Mouse (Mus musculus) lung, postnatal 0 days (tissue): ENCODE data around the gene Pdap1. TPM values are rescaled to one million over a fixed set of nuclear protein-coding genes. Genes with fewer than 3 reads are reported as not detected.
"Not testable (repeated sequence)": the region's sequence is repeated elsewhere in the genome, so short reads cannot be mapped to it uniquely, and the experiment has no call there.

Experiments used
- ATAC-seq: fragments of 200-750 bp; cut with Nextera tagmentation; 2 replicates; pipeline ENCODE4 v1.8.0; 2017; ENCODE audit warnings: moderate library complexity
- DNase-seq: peaks from one replicate; pipeline ENCODE4 v3.0.0-alpha.2; 2016; ENCODE audit warnings: low spot score
- H3K27ac ChIP-seq: fragments of 300-500 bp; sonication (generic); 2 replicates; pipeline ENCODE4 v1.5.1; 2014; ENCODE audit warnings: antibody characterized with exemption, mild to moderate bottlenecking, low read length, mixed read lengths
- H3K27me3 ChIP-seq: fragments of 300-500 bp; sonication (generic); replicated peaks from 2 replicates; pipeline ENCODE4 v1.6.1; 2014; ENCODE audit warnings: low read length, mixed read lengths; ENCODE audit not compliant: insufficient read depth
- H3K36me3 ChIP-seq: fragments of 300-500 bp; sonication (generic); 2 replicates; pipeline ENCODE4 v1.6.1; 2014; ENCODE audit warnings: low read length, mixed read lengths; ENCODE audit not compliant: insufficient read depth
- H3K4me1 ChIP-seq: fragments of 300-500 bp; sonication (generic); 2 replicates; pipeline ENCODE4 v1.6.1; 2014; ENCODE audit warnings: antibody characterized with exemption, low read depth, low read length, mixed read lengths; ENCODE audit not compliant: insufficient read depth
- H3K4me2 ChIP-seq: fragments of 300-500 bp; sonication (generic); replicated peaks from 2 replicates; pipeline ENCODE4 v1.6.1; 2014; ENCODE audit warnings: low read depth, mild to moderate bottlenecking, low read length, moderate library complexity, mixed read lengths
- H3K4me3 ChIP-seq: fragments of 300-500 bp; sonication (generic); 2 replicates; pipeline ENCODE4 v1.5.1; 2014; ENCODE audit warnings: low read depth, low read length
- H3K9ac ChIP-seq: fragments of 300-500 bp; sonication (generic); replicated peaks from 2 replicates; pipeline ENCODE4 v1.6.1; 2014; ENCODE audit warnings: low read depth, mild to moderate bottlenecking
- H3K9me3 ChIP-seq: fragments of 300-500 bp; sonication (generic); 2 replicates; pipeline ENCODE4 v1.6.1; 2016; ENCODE audit warnings: low read length, mixed read lengths
- CTCF ChIP-seq: IDR thresholded peaks from 2 replicates; pipeline ENCODE4 v1.5.1; 2016; ENCODE audit warnings: antibody characterized with exemption, mild to moderate bottlenecking
- EP300 ChIP-seq: IDR thresholded peaks from 2 replicates; pipeline ENCODE4 v1.6.1; 2016; ENCODE audit warnings: antibody characterized with exemption, mild to moderate bottlenecking, control low read depth
- WGBS: fragments of 180-500 bp; shearing (Covaris S2); extraction: QIAGEN DNeasy Blood & Tissue Kit; methylation state at CpG from one replicate; pipeline ENCODE4 v1.1.7; 2014; 5-methylcytosine and 5-hydroxymethylcytosine counted together
- polyA plus RNA-seq: library from polyadenylated mRNA; unstranded; fragments of >200 nt; fragmentation: Nextera tagmentation; extraction: Ambion mirVana; gene quantifications from 2 replicates; pipeline ENCODE4 v1.2.1, GENCODE M21; 2015

Pdap1 gene
- polyA plus RNA-seq, 1 experiment from 2014 or later = 47.9 TPM

GRCm38 (mm10) chr5:145112566-145112965 is 27.5 kb downstream of the Pdap1 start:
- ATAC-seq (no peak), DNase-seq (no peak)
- Histone ChIP-seq H3K4me3 (no peak overlapping the region), H3K36me3 (peaks cover 18% of the 10 kb centered on the region; the same call in 1 of the 2 replicates), H3K9me3 (no peaks in the 10 kb centered on the region), H3K4me2 (no peak overlapping the region), H3K9ac (no peak overlapping the region), H3K4me1 (no peaks in the 10 kb centered on the region; the same call in 1 of the 2 replicates), H3K27ac (no peak overlapping the region), H3K27me3 (no peaks in the 10 kb centered on the region)
- 81% methylated on average over 8 of the region's 8 CpGs for WGBS
- no peak for TF ChIP-seq CTCF
- no peak for TF ChIP-seq EP300

- Histone ChIP-seq H3K9me3 (no peaks in the 10 kb centered on the region), H3K4me3 (no peak overlapping the region), H3K36me3 (peaks cover 31% of the 10 kb centered on the region), H3K4me2 (no peak overlapping the region), H3K27ac (no peak overlapping the region), H3K9ac (no peak overlapping the region), H3K27me3 (no peaks in the 10 kb centered on the region), H3K4me1 (no peaks in the 10 kb centered on the region)
- no peak for DNase-seq
- WGBS = 84% methylated on average over 6 of the region's 6 CpGs
- no peak for ATAC-seq
- TF ChIP-seq CTCF (no peak), EP300 (no peak)
Observed at GRCm38 (mm10) chr5:145110401-145110800, 29.6 kb downstream of the Pdap1 start.

- no peaks in the 10 kb centered on the region for H3K4me1 ChIP-seq
- no peak for ATAC-seq
Observed at GRCm38 (mm10) chr5:145105694-145106275, 34.3 kb downstream of the Pdap1 start.

GRCm38 (mm10) chr5:145104328-145104727 is 35.7 kb downstream of the Pdap1 start:
- no peak overlapping the region for H3K4me3 ChIP-seq
- no peaks in the 10 kb centered on the region for H3K4me1 ChIP-seq
- no peak overlapping the region for H3K27ac ChIP-seq
- H3K27me3 ChIP-seq = no peaks in the 10 kb centered on the region
- no peak for TF ChIP-seq EP300
- no peak for TF ChIP-seq CTCF
- 67% methylated on average over 9 of the region's 9 CpGs for WGBS
- no peak overlapping the region for H3K9ac ChIP-seq
- H3K36me3 ChIP-seq = peaks cover 59% of the 10 kb centered on the region
- H3K9me3 ChIP-seq = no peaks in the 10 kb centered on the region
- no peak for DNase-seq
- ATAC-seq = no peak
- no peak overlapping the region for H3K4me2 ChIP-seq

More at GRCm38 (mm10) chr5:145105694-145106275, 34.3 kb downstream of the Pdap1 start:
- TF ChIP-seq CTCF = no peak
- TF ChIP-seq EP300 = no peak
- Histone ChIP-seq H3K4me3 (no peak overlapping the region), H3K27ac (no peak overlapping the region), H3K9me3 (no peaks in the 10 kb centered on the region), H3K27me3 (no peaks in the 10 kb centered on the region), H3K36me3 (peaks cover 50% of the 10 kb centered on the region), H3K9ac (no peak overlapping the region), H3K4me2 (no peak overlapping the region)
- DNase-seq = no peak
- WGBS = 81% methylated on average over 9 of the region's 9 CpGs

- WGBS = 78% methylated on average over 4 of the region's 4 CpGs
- Histone ChIP-seq H3K27me3 (no peaks in the 10 kb centered on the region), H3K4me3 (no peak overlapping the region), H3K36me3 (peaks cover 54% of the 10 kb centered on the region), H3K9ac (no peak overlapping the region), H3K4me1 (no peaks in the 10 kb centered on the region), H3K27ac (no peak overlapping the region), H3K9me3 (no peaks in the 10 kb centered on the region), H3K4me2 (no peak overlapping the region)
- ATAC-seq = no peak
- no peak for TF ChIP-seq EP300
- TF ChIP-seq CTCF = no peak
- DNase-seq = no peak
Observed at GRCm38 (mm10) chr5:145102706-145103105, 37.3 kb downstream of the Pdap1 start.

GRCm38 (mm10) chr5:145101451-145101850 is 38.6 kb downstream of the Pdap1 start:
- H3K4me2 ChIP-seq, H3K27ac ChIP-seq, H3K9me3 ChIP-seq, H3K27me3 ChIP-seq, ATAC-seq, DNase-seq, H3K9ac ChIP-seq, H3K4me3 ChIP-seq, H3K4me1 ChIP-seq: not testable (repeated sequence)
- peaks cover 48% of the 10 kb centered on the region for H3K36me3 ChIP-seq
- 96% methylated on average over 11 of the region's 11 CpGs for WGBS

GRCm38 (mm10) chr5:145100960-145101359 is 39.1 kb downstream of the Pdap1 start:
- WGBS = 97% methylated on average over 9 of the region's 9 CpGs
- Histone ChIP-seq H3K36me3 (peaks cover 53% of the 10 kb centered on the region), H3K4me3 (no peak overlapping the region), H3K4me2 (no peak overlapping the region), H3K9me3 (no peaks in the 10 kb centered on the region), H3K4me1 (no peaks in the 10 kb centered on the region), H3K9ac (no peak overlapping the region), H3K27me3 (no peaks in the 10 kb centered on the region), H3K27ac (no peak overlapping the region)
- ATAC-seq = no peak
- DNase-seq = no peak
- no peak for TF ChIP-seq CTCF
- no peak for TF ChIP-seq EP300
